Mouse (Mus musculus) spleen, postnatal 0 days (tissue): ENCODE results near the gene Tmem229a. TPM values are rescaled to one million over a fixed set of nuclear protein-coding genes. Genes with fewer than 3 reads are reported as not detected.

Experiments used
- polyA plus RNA-seq: library from polyadenylated mRNA; unstranded; fragments of >200 nt; fragmentation: Nextera tagmentation; extraction: Ambion mirVana; gene quantifications from 2 replicates; pipeline ENCODE4 v1.2.1, GENCODE M21; 2015

Tmem229a gene
- 0.35 and 0.57 TPM in 2 replicates for polyA plus RNA-seq

GRCm38 (mm10) chr6:24955946-24956585 lies at the start of gene Tmem229a:
Tmem229a (minus strand) TSS chr6:24956297.

Other genes starting within 250 kb of the Tmem229a start
- not detected in 2 replicates for gene Hyal6, start 223.1 kb downstream of the Tmem229a start, polyA plus RNA-seq
- 0.04 TPM in 1 of 2 replicates, not detected in the other for gene Hyal4, start 208.0 kb downstream of the Tmem229a start, polyA plus RNA-seq
- not detected in 2 replicates for gene Spam1, start 165.1 kb downstream of the Tmem229a start, polyA plus RNA-seq
- gene Hyal5, start 98.3 kb downstream of the Tmem229a start, polyA plus RNA-seq: 0.16 TPM in 1 of 2 replicates, not detected in the other